Mouse (Mus musculus): ENCODE measurements around the gene Pik3ip1. TPM values are rescaled to one million over a fixed set of nuclear protein-coding genes. Genes with fewer than 3 reads are reported as not detected.

Pik3ip1 gene
- polyA plus RNA-seq, 1 experiment from 2014 or later, result 14.8 TPM

GRCm38 (mm10) chr11:3334141-3334710, 4.0 kb downstream of the Pik3ip1 start:
- Histone ChIP-seq H3K36me3 (ENCODE audit: insufficient read depth, low read length) (no peaks in the 10 kb centered on the region), H3K4me3 (replicated peaks; ENCODE audit: low read depth, low read length) (no peak overlapping the region), H3K27me3 (ENCODE audit: insufficient read depth, low read length) (no peaks in the 10 kb centered on the region), H3K4me1 (replicated peaks; ENCODE audit: insufficient read depth, low read length) (peaks cover 5% of the 10 kb centered on the region), H3K9me3 (replicated peaks; ENCODE audit: low read length) (no peaks in the 10 kb centered on the region), H3K9ac (ENCODE audit: low read depth, low read length) (no peak overlapping the region), H3K4me2 (ENCODE audit: low read length) (no peak overlapping the region), H3K27ac (0 out of 2 replicates have a peak overlapping the region, but pooled peaks have one; percentile 19)
- DNase-seq (ENCODE audit: low spot score), result no peak
- TF ChIP-seq CTCF (IDR thresholded peaks at IDR 0.05; ENCODE audit: low read depth), result no peak
- 90% methylated on average over 11 of the region's 11 CpGs for WGBS
- ATAC-seq (replicated peaks; ENCODE audit: low FRiP score, low read depth), result no peak

- 0 out of 2 replicates have a peak overlapping the region, but pooled peaks have one; percentile 19 for H3K27ac ChIP-seq
- no peak overlapping the region for H3K9ac ChIP-seq (ENCODE audit: low read depth, low read length)
- 45% methylated on average over 9 of the region's 9 CpGs for WGBS
- no peaks in the 10 kb centered on the region for H3K36me3 ChIP-seq (ENCODE audit: insufficient read depth, low read length)
- ATAC-seq (replicated peaks; ENCODE audit: low FRiP score, low read depth) (no peak), DNase-seq (ENCODE audit: low spot score) (no peak)
- no peak overlapping the region for H3K4me3 ChIP-seq (replicated peaks; ENCODE audit: low read depth, low read length)
- no peak for TF ChIP-seq CTCF (IDR thresholded peaks at IDR 0.05; ENCODE audit: low read depth)
- H3K4me1 ChIP-seq (replicated peaks; ENCODE audit: insufficient read depth, low read length), result peaks cover 5% of the 10 kb centered on the region
- H3K4me2 ChIP-seq (ENCODE audit: low read length), result no peak overlapping the region
- no peaks in the 10 kb centered on the region for H3K9me3 ChIP-seq (replicated peaks; ENCODE audit: low read length)
- H3K27me3 ChIP-seq (ENCODE audit: insufficient read depth, low read length), result no peaks in the 10 kb centered on the region
Observed at GRCm38 (mm10) chr11:3334711-3335316, 4.6 kb downstream of the Pik3ip1 start.

- no peak for TF ChIP-seq CTCF (IDR thresholded peaks at IDR 0.05; ENCODE audit: low read depth)
- Histone ChIP-seq H3K36me3 (ENCODE audit: insufficient read depth, low read length) (no peaks in the 10 kb centered on the region), H3K9ac (ENCODE audit: low read depth, low read length) (no peak overlapping the region), H3K27me3 (ENCODE audit: insufficient read depth, low read length) (no peaks in the 10 kb centered on the region), H3K4me1 (replicated peaks; ENCODE audit: insufficient read depth, low read length) (peaks cover 5% of the 10 kb centered on the region), H3K4me2 (ENCODE audit: low read length) (peak overlapping the region; percentile 11; the same call in 1 of the 2 replicates), H3K4me3 (replicated peaks; ENCODE audit: low read depth, low read length) (no peak overlapping the region), H3K9me3 (replicated peaks; ENCODE audit: low read length) (no peaks in the 10 kb centered on the region), H3K27ac (no peak overlapping the region)
- 33% methylated on average over 11 of the region's 11 CpGs for whole genome bisulfite sequencing
- ATAC-seq (replicated peaks; ENCODE audit: low FRiP score, low read depth), result no peak
- peak; percentile 47 for DNase-seq (ENCODE audit: low spot score)
Observed at GRCm38 (mm10) chr11:3335651-3336216, 5.5 kb downstream of the Pik3ip1 start.

- no peak overlapping the region for H3K4me3 ChIP-seq (replicated peaks; ENCODE audit: low read depth, low read length)
- no peak for ATAC-seq (replicated peaks; ENCODE audit: low FRiP score, low read depth)
Observed at GRCm38 (mm10) chr11:3336602-3337001, 6.4 kb downstream of the Pik3ip1 start.

GRCm38 (mm10) chr11:3337173-3337955, 7.2 kb downstream of the Pik3ip1 start:
- H3K4me2 ChIP-seq (ENCODE audit: low read length), result no peak overlapping the region
- H3K27me3 ChIP-seq (ENCODE audit: insufficient read depth, low read length), result no peaks in the 10 kb centered on the region
- H3K4me1 ChIP-seq (replicated peaks; ENCODE audit: insufficient read depth, low read length), result no peaks in the 10 kb centered on the region
- WGBS, result 20% methylated on average over 12 of the region's 12 CpGs
- H3K36me3 ChIP-seq (ENCODE audit: insufficient read depth, low read length), result no peaks in the 10 kb centered on the region; the same call in 1 of the 2 replicates
- H3K9me3 ChIP-seq (replicated peaks; ENCODE audit: low read length), result no peaks in the 10 kb centered on the region
- peak; percentile 61 for ATAC-seq (replicated peaks; ENCODE audit: low FRiP score, low read depth)
- peak overlapping the region; percentile 52 for H3K27ac ChIP-seq
- peak; percentile 50 for DNase-seq (ENCODE audit: low spot score)
- no peak overlapping the region for H3K4me3 ChIP-seq (replicated peaks; ENCODE audit: low read depth, low read length)
- H3K9ac ChIP-seq (ENCODE audit: low read depth, low read length), result 0 out of 2 replicates have a peak overlapping the region, but pooled peaks have one; percentile 5
- no peak for TF ChIP-seq CTCF (IDR thresholded peaks at IDR 0.05; ENCODE audit: low read depth)

More at GRCm38 (mm10) chr11:3336602-3337001, 6.4 kb downstream of the Pik3ip1 start:
- Histone ChIP-seq H3K27ac (no peak overlapping the region), H3K4me2 (ENCODE audit: low read length) (no peak overlapping the region), H3K9me3 (replicated peaks; ENCODE audit: low read length) (no peaks in the 10 kb centered on the region), H3K9ac (ENCODE audit: low read depth, low read length) (no peak overlapping the region), H3K4me1 (replicated peaks; ENCODE audit: insufficient read depth, low read length) (no peaks in the 10 kb centered on the region), H3K27me3 (ENCODE audit: insufficient read depth, low read length) (no peaks in the 10 kb centered on the region), H3K36me3 (ENCODE audit: insufficient read depth, low read length) (no peaks in the 10 kb centered on the region)
- 87% methylated on average over 3 of the region's 3 CpGs for WGBS
- DNase-seq (ENCODE audit: low spot score), result no peak
- TF ChIP-seq CTCF (IDR thresholded peaks at IDR 0.05; ENCODE audit: low read depth), result no peak

- 66% methylated on average over 5 of the region's 5 CpGs for WGBS
- TF ChIP-seq CTCF (IDR thresholded peaks at IDR 0.05; ENCODE audit: low read depth), result no peak
- H3K9ac ChIP-seq (ENCODE audit: low read depth, low read length), result no peak overlapping the region
- no peaks in the 10 kb centered on the region for H3K9me3 ChIP-seq (replicated peaks; ENCODE audit: low read length)
- H3K4me2 ChIP-seq (ENCODE audit: low read length), result no peak overlapping the region
- no peak overlapping the region for H3K4me3 ChIP-seq (replicated peaks; ENCODE audit: low read depth, low read length)
- peak overlapping the region; percentile 52; the same call in 1 of the 2 replicates for H3K27ac ChIP-seq
- H3K4me1 ChIP-seq (replicated peaks; ENCODE audit: insufficient read depth, low read length), result no peaks in the 10 kb centered on the region
- peak; percentile 19 for ATAC-seq (replicated peaks; ENCODE audit: low FRiP score, low read depth)
- H3K27me3 ChIP-seq (ENCODE audit: insufficient read depth, low read length), result no peaks in the 10 kb centered on the region
- no peaks in the 10 kb centered on the region; the same call in 1 of the 2 replicates for H3K36me3 ChIP-seq (ENCODE audit: insufficient read depth, low read length)
- DNase-seq (ENCODE audit: low spot score), result no peak
Observed at GRCm38 (mm10) chr11:3337961-3338360, 7.8 kb downstream of the Pik3ip1 start.
